Mouse (Mus musculus) adrenal gland, postnatal 14 days (tissue): ENCODE data around the gene Dcp1b. TPM values are rescaled to one million over a fixed set of nuclear protein-coding genes. Genes with fewer than 3 reads are reported as not detected.
"Not testable (repeated sequence)": the region's sequence is repeated elsewhere in the genome, so short reads cannot be mapped to it uniquely, and the experiment has no call there.

Experiments used
- DNase-seq: peaks from one replicate; pipeline ENCODE4 v3.0.0; 2021; ENCODE audit warnings: mixed read lengths
- total RNA-seq: library from RNA; stranded (reverse); gene quantifications from 2 replicates; pipeline ENCODE4 v1.2.3, GENCODE M21; 2021

Gene Dcp1b
- total RNA-seq, 1 experiment from 2014 or later, result 10.2 TPM

DNA sequence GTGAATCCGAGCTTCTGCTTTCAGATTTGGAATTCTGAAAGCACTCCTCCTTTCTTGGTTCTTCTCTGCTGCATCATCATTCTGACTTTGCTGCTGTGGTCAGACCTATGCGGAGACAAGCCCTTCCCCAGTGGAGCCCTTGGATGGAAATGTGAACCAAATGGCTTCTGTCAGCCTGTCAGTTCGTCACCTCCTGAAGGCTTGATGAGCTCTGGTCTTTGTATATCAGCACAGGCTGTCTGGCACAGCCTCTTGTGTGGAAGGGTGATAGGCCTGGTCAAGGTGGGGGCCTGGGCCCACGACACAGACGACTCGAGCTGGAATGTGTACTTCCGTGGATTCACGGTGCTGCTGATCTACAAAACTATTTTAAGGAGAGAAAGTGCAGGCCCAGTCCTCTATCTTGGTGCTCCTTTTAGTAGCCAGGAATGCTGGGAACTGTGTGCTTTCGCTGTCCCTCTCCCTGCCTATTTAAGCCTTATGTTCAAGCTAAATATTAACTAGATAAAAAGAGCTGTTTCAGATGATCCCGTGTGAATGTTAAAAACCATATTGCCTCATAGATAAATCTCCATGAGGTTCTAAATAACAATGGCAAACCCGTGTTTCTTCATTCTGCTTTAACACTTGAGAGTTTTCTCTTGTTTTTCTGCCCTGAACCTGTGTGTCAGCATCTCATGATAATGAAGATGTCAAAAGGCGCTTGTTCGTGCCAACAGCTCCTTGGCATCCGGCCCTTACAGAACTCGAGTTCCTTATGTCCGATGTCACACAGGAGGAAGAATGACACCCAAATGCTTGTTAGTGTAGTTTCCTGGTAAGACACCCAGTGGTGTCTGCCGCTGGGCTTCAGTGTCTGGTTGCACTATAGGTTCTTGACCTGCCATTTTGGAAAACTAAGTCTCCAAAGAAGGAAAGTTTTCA, 21.6 kb downstream of the Dcp1b start, which contains the start of gene Cacna1c:
Gene Cacna1c, minus strand, starts transcription at position 37 of the 924 bp plus-strand sequence.
- DNase-seq, result no peak

DNA sequence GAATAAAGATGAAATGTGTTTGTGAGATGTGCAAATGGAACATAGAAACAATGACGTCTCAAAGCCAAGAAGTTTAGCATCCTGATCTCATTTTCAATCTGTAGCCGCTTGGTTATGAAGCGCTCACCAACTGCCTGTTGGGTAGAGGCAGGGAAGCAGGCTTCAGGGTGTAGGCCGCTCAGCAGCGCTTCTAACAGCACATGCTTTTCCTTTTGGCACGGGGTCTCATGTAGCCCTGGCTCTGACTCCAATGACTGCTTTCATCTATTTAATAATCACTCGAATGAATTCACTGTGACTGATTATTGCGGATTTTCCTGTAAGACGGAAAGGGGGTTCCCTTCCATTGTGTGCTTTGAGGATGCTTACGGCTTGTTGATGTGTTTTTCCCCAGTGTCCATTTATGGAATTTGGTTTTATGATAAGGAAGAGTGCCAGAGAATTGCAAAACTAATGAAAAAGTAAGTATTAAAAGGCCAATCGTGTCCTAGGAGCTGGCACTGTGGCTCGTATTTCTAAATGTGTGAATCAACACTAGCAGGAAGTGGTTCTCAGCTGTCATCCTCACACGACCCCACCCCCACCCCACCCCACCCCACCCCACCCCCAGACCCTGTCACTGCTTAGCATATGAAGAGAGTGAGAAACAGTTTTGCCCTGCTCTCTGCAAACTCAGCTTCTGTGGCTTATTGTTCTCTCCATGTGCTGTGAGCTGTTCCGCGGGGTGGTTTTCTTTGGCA, 23.7 kb downstream of the Dcp1b start:
- DNase-seq, result no peak

GRCm38 (mm10) chr6:119199274-119199879, 24.3 kb downstream of the Dcp1b start:
- DNase-seq, result no peak

DNA sequence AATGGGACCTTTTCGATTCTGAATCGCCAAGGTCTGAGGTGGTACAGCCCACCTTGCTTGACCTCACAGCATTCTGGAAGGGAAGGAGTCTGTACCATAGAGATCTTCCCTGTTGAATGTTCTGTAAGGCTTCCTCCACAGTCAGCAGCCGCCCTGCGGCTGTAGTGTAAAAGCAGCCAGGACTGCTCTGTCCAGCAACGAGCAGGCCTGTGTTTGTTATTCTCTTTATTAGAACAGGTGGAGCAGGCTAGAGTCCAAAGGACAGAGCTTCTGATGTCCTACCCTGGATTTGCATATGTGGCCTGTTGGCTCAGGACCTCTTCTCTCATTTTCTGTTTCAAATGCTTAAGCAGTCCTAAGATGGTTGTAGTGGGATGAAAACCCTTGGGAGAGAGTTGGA, 25.3 kb downstream of the Dcp1b start:
- DNase-seq, result no peak

GRCm38 (mm10) chr6:119201575-119201974, 26.5 kb downstream of the Dcp1b start:
- DNase-seq, result no peak

DNA sequence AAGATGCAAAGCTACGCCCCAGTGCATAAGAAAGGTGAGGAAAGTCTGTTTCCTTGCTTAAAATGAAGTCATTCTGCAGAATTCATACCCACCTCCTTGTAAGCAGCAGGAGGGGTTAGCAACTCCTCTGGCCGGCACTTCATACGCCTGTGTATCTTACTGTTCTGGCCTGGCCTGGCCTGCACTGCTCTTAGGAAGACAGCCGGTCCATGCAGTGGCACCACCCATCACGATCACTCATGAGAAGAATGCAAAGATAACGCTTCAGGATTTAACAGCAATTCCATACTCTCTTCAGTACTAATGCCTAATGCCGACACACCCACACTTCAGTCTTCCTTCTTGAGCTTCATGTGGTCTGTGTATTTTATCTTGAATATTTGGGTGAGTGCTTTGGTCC, 29.2 kb downstream of the Dcp1b start:
- DNase-seq, result no peak

GRCm38 (mm10) chr6:119204915-119205314, 29.9 kb downstream of the Dcp1b start:
- no peak for DNase-seq

DNA sequence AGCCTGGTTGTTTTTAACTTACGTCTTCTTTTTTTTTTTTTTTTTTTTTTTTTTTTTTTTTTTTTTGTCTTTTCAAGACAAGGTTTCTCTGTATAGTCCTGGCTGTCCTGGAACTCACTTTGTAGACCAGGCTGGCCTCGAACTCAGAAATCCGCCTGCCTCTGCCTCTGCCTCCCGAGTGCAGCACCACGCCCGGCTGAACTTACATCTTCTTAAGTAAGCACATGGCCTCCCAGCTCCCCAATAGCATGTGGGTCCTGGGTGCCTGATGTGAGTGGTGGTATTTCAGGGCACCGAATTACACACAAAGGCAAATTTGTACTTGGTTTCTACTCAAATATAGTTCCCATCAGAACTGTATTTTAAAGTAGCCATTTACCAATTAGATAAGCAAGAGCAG, 31.0 kb downstream of the Dcp1b start:
- DNase-seq, result not testable (repeated sequence)

DNA sequence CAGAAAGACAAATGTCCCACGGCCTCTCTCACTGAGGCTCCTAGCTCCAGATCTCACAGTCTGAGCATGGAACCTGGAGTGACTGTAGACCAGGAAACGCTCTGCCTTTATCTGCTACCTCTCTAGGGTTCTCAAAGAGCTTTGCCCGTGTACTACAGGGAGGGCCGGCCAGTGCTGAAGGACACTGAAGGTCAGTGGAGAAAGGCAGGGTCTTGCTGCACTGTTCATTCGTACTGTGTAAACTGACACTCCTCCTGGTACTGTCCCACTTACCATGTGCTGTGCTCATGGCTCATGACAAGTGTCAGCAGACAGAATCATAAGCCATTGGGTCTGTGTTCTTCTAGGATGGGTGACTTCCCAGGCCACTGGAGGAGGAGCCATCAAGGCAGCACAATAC, 38.3 kb downstream of the Dcp1b start:
- DNase-seq, result no peak

DNA sequence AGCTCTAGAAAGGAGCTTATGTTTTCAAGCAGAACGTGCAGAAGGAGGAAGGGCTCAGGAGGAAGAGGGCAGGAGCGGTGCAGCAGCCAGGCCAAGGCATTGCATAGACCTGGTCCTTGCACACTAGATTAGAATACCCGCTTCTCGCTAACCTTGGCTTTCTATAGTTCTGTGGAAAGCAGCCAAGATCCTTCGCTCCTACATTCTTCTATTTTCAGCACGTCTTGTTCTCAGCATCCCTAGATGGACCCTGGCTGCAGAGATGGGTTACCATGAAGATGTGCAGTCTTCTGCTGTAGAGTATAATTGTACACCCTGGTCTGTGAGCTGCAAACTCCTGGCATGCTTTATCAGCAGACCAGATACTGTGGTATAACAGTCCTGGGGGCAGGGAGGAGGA, 39.1 kb downstream of the Dcp1b start:
- DNase-seq, result no peak

- DNase-seq, result no peak
These were observed 40.1 kb downstream of the Dcp1b start for GRCm38 (mm10) chr6:119215040-119215613.

- no peak for DNase-seq
These were observed 42.6 kb downstream of the Dcp1b start for GRCm38 (mm10) chr6:119217661-119218060.

DNA sequence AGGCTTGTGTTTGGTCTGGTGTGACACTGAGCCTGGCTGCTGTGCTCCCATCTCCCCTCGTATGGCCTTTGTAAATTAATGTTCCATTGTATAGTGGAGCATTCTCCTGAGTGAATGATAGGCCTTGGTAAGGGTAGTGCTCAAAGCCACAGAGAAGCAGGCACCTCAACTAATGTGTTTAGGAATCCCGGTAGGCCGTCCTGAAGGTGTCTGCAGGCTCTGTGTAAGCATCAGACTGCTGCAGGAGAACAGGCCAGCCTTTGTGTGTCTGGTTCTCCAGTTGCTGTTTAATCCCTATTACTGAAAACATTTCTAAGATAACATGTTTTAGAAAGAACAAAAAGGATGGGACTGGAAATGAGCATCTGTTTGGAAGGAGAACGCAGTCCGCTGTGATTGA, 43.5 kb downstream of the Dcp1b start:
- DNase-seq, result no peak

DNA sequence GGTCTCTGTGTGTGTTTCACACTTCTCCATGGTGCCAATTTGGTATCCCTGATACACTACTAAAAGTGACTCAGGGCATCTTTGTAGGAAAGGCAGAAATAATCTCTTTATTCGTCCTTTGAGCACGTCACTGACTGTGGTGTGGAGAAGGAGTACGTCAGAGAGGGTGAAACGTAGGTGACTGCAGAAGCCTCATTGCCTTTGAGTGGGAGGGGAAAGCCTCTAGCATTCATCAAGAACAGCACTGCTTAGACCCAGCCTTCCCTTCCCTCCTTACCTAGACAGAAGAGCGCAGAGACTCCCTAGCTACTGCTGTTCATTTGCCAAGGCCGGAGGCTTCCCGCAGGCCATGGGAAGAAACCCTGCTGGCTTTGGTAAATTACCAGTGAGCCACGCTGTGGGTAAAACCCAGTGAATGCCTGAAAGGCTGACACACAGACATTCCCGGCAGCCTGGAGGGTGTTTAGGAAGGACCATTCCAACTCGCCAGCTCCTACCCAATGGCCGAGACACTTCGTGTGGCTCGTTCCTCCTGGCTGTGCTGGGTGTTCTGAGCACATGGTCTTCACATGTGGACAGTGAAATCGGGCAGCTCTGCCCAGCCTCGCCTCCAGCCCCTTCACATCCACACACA, 44.3 kb downstream of the Dcp1b start:
- DNase-seq, result no peak

GRCm38 (mm10) chr6:119220297-119220696, 45.2 kb downstream of the Dcp1b start:
- peak; percentile 67 for DNase-seq

- peak; percentile 41 for DNase-seq
These were observed 49.6 kb downstream of the Dcp1b start for GRCm38 (mm10) chr6:119224451-119225195.

- no peak for DNase-seq
These were observed 50.2 kb downstream of the Dcp1b start for GRCm38 (mm10) chr6:119225226-119225625.

- no peak for DNase-seq
These were observed 50.7 kb downstream of the Dcp1b start for GRCm38 (mm10) chr6:119225731-119226130.

GRCm38 (mm10) chr6:119227001-119227400, 51.9 kb downstream of the Dcp1b start:
- no peak for DNase-seq

GRCm38 (mm10) chr6:119228861-119229603, 54.0 kb downstream of the Dcp1b start:
- no peak for DNase-seq
